Mouse (Mus musculus) intestine, postnatal 0 days (tissue): ENCODE results near the gene Eif4h. TPM values are rescaled to one million over a fixed set of nuclear protein-coding genes. Genes with fewer than 3 reads are reported as not detected.

Source experiments
- ATAC-seq: fragments of 200-750 bp; cut with Nextera tagmentation; 2 replicates; pipeline ENCODE4 v1.8.0; 2017; ENCODE audit warnings: mild to moderate bottlenecking, moderate TSS enrichment, moderate library complexity
- H3K27ac ChIP-seq: fragments of 300-500 bp; sonication (generic); 2 replicates; pipeline ENCODE4 v1.5.1; 2014; ENCODE audit warnings: mild to moderate bottlenecking, low read depth, low read length, moderate library complexity
- H3K27me3 ChIP-seq: fragments of 300-500 bp; sonication (generic); replicated peaks from 2 replicates; pipeline ENCODE4 v1.6.1; 2014; ENCODE audit warnings: low read length, mixed read lengths; ENCODE audit not compliant: control insufficient read depth, insufficient read depth
- H3K36me3 ChIP-seq: fragments of 300-500 bp; sonication (generic); 2 replicates; pipeline ENCODE4 v1.6.1; 2014; ENCODE audit warnings: mild to moderate bottlenecking, moderate library complexity; ENCODE audit not compliant: control insufficient read depth, insufficient read depth
- H3K4me1 ChIP-seq: fragments of 300-500 bp; sonication (generic); replicated peaks from 2 replicates; pipeline ENCODE4 v1.6.1; 2014; ENCODE audit warnings: antibody characterized with exemption, low read length, mixed read lengths; ENCODE audit not compliant: control insufficient read depth, insufficient read depth
- H3K4me2 ChIP-seq: fragments of 300-500 bp; sonication (generic); replicated peaks from 2 replicates; pipeline ENCODE4 v1.6.1; 2014; ENCODE audit warnings: low read depth, mild to moderate bottlenecking, moderate library complexity
- H3K4me3 ChIP-seq: fragments of 300-500 bp; sonication (generic); 2 replicates; pipeline ENCODE4 v1.5.1; 2014; ENCODE audit warnings: low read depth, low read length
- H3K9ac ChIP-seq: fragments of 300-500 bp; sonication (generic); 2 replicates; pipeline ENCODE4 v1.6.1; 2014; ENCODE audit warnings: mild to moderate bottlenecking, low read depth, low read length
- H3K9me3 ChIP-seq: fragments of 300-500 bp; sonication (generic); 2 replicates; pipeline ENCODE4 v1.6.1; 2016; ENCODE audit warnings: mixed run types; ENCODE audit not compliant: control insufficient read depth
- CTCF ChIP-seq: sonication (generic); IDR thresholded peaks from 2 replicates; pipeline ENCODE4 v1.5.1; 2016; ENCODE audit warnings: low read depth, mild to moderate bottlenecking, control low read depth, antibody characterized with exemption, moderate library complexity
- WGBS: fragments of 180-500 bp; shearing (Covaris S2); extraction: QIAGEN DNeasy Blood & Tissue Kit; methylation state at CpG from one replicate; pipeline ENCODE4 v1.1.7; 2014; 5-methylcytosine and 5-hydroxymethylcytosine counted together
- polyA plus RNA-seq: library from polyadenylated mRNA; unstranded; fragments of >200 nt; fragmentation: Nextera tagmentation; extraction: Ambion mirVana; gene quantifications from 2 replicates; pipeline ENCODE4 v1.2.1, GENCODE M21; 2015

Gene Eif4h
- polyA plus RNA-seq, 1 experiment from 2014 or later, result 217 TPM

GRCm38 (mm10) chr5:134644121-134644520 lies 4.8 kb upstream of the Eif4h start:
- peak; percentile 41 for TF ChIP-seq CTCF
- H3K36me3 ChIP-seq, result no peaks in the 10 kb centered on the region
- H3K9me3 ChIP-seq, result no peaks in the 10 kb centered on the region
- peak overlapping the region; percentile 60 for H3K27ac ChIP-seq
- no peaks in the 10 kb centered on the region for H3K27me3 ChIP-seq
- no peak for ATAC-seq
- no peaks in the 10 kb centered on the region for H3K4me1 ChIP-seq
- H3K4me3 ChIP-seq, result no peak overlapping the region
- no peak overlapping the region for H3K9ac ChIP-seq
- H3K4me2 ChIP-seq, result no peak overlapping the region
- 80% methylated on average over 1 of the region's 1 CpGs for WGBS

GRCm38 (mm10) chr5:134640371-134640770 lies 1.1 kb upstream of the Eif4h start:
- no peak for ATAC-seq
- Histone ChIP-seq H3K9ac (no peak overlapping the region), H3K27ac (no peak overlapping the region), H3K4me2 (no peak overlapping the region), H3K27me3 (no peaks in the 10 kb centered on the region), H3K9me3 (no peaks in the 10 kb centered on the region), H3K4me1 (no peaks in the 10 kb centered on the region), H3K4me3 (no peak overlapping the region), H3K36me3 (peaks cover 10% of the 10 kb centered on the region)
- no peak for TF ChIP-seq CTCF
- WGBS, result 78% methylated on average over 3 of the region's 3 CpGs

DNA sequence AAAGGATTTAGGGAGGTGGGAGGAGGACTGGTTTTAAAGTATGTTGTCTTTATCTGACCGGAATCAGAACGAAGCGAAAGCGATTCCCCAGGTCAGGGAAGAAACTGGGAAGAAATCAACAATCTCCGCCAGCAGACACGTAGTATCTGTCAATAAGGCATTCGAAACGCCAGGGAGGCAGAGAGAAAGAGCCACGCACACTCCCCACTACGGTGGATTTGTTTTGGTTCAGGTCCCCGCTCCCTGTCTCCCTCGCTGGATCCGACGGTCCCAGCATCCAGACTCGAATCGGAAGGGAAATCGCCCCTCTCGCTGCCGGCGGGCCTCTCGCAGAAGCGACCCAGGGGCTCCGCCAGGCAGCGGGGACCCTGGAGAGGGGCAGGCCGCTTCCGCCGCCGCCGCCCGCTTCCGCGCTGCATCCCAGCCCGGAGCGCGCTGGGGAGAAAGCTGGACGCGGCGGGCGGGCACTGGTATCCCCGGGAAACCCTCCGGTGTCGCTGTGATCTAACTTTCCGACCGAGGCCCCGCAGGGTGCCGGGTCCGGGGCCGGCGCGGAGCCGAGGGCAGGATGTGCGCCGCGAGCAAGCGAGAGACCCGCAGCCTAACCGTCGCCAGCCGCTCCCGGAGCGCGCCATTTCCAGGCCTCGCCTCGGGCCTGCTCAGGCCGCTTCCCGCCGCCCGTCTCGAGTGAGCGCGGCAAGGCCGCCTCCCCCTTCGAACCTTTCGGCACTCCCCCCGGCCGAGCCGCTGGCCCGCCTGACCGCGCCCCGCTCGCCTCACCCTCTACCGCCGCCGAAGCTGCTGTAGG lies 625 bp downstream of the Eif4h start:
- WGBS, result 1% methylated on average over 78 of the region's 85 CpGs
- peak; percentile 74 for ATAC-seq
- H3K4me2 ChIP-seq, result peak overlapping the region; percentile 76
- H3K4me1 ChIP-seq, result no peaks in the 10 kb centered on the region
- peak overlapping the region; percentile 98 for H3K27ac ChIP-seq
- H3K9me3 ChIP-seq, result no peaks in the 10 kb centered on the region
- peak overlapping the region; percentile 100 for H3K9ac ChIP-seq
- no peak for TF ChIP-seq CTCF
- H3K36me3 ChIP-seq, result peaks cover 23% of the 10 kb centered on the region
- H3K4me3 ChIP-seq, result peak overlapping the region; percentile 97
- H3K27me3 ChIP-seq, result no peaks in the 10 kb centered on the region

- H3K27ac ChIP-seq, result peak overlapping the region; percentile 98
- WGBS, result 7% methylated on average over 5 of the region's 5 CpGs
- H3K4me3 ChIP-seq, result peak overlapping the region; percentile 97
- no peak for ATAC-seq
- no peaks in the 10 kb centered on the region for H3K27me3 ChIP-seq
- no peak for TF ChIP-seq CTCF
- H3K9ac ChIP-seq, result peak overlapping the region; percentile 100
- no peaks in the 10 kb centered on the region for H3K4me1 ChIP-seq
- H3K36me3 ChIP-seq, result peaks cover 23% of the 10 kb centered on the region
- H3K4me2 ChIP-seq, result peak overlapping the region; percentile 76
- no peaks in the 10 kb centered on the region for H3K9me3 ChIP-seq
These were observed 1.4 kb downstream of the Eif4h start for GRCm38 (mm10) chr5:134637820-134638367.

GRCm38 (mm10) chr5:134632841-134633240 lies 6.4 kb downstream of the Eif4h start:
- H3K4me1 ChIP-seq, result no peaks in the 10 kb centered on the region
- H3K27ac ChIP-seq, result no peak overlapping the region
- WGBS, result 67% methylated on average over 2 of the region's 2 CpGs
- ATAC-seq, result no peak
- no peak for TF ChIP-seq CTCF
- no peaks in the 10 kb centered on the region for H3K27me3 ChIP-seq
- H3K9ac ChIP-seq, result no peak overlapping the region
- no peaks in the 10 kb centered on the region for H3K9me3 ChIP-seq
- H3K4me3 ChIP-seq, result no peak overlapping the region
- peaks cover 49% of the 10 kb centered on the region for H3K36me3 ChIP-seq
- no peak overlapping the region for H3K4me2 ChIP-seq

DNA sequence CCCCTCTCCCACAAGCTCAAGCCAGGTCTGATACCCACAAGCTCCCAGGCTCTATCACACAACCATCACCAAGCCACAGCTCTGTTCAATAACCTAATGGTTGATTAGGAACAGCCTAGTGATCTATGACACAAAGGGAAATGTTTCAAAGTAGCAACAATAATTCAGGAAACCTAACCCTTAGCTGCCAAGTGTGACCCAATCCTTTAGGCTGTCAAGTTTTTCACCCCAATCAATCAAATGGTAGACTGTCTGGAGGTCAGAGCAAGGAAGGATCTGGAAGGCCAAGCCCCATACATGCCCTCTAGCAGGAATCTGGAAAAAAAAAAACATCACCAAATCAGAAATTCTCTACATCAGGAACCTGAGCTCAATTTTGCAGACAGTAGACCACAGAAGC lies 8.5 kb downstream of the Eif4h start:
- Histone ChIP-seq H3K27me3 (no peaks in the 10 kb centered on the region), H3K4me3 (no peak overlapping the region), H3K9ac (no peak overlapping the region), H3K36me3 (peaks cover 63% of the 10 kb centered on the region), H3K27ac (0 out of 2 replicates have a peak overlapping the region, but pooled peaks have one; percentile 72), H3K9me3 (no peaks in the 10 kb centered on the region), H3K4me1 (no peaks in the 10 kb centered on the region), H3K4me2 (no peak overlapping the region)
- TF ChIP-seq CTCF, result no peak
- no peak for ATAC-seq
